Mouse (Mus musculus): Measurements from ENCODE around the gene Gm10065.

GRCm38 (mm10) chr13:21472427-21472826 lies 6.8 kb downstream of the Gm10065 start:
- TF ChIP-seq CTCF (IDR thresholded peaks at IDR 0.05) (no peak), EP300 (IDR thresholded peaks at IDR 0.05) (no peak)

Measured in lung, postnatal 0 days (tissue).